Mouse (Mus musculus) C2C12 (cell line): ENCODE data around the gene Hlcs.

ENCODE experiments used
- CTCF ChIP-seq: IDR thresholded peaks from one replicate; pipeline ENCODE4 v1.5.1; 2011; ENCODE audit not compliant: control insufficient read depth, insufficient read depth, insufficient read length
- FOSL1 ChIP-seq: IDR thresholded peaks from one replicate; pipeline ENCODE4 v1.8.0; 2011; ENCODE audit warnings: mild to moderate bottlenecking, low read length; ENCODE audit not compliant: poor library complexity, insufficient read depth, severe bottlenecking
- MAX ChIP-seq: IDR thresholded peaks from one replicate; pipeline ENCODE4 v1.6.1; 2011; ENCODE audit warnings: mild to moderate bottlenecking, control low read depth
- MYOD1 ChIP-seq: IDR thresholded peaks from one replicate; pipeline ENCODE4 v1.6.1; 2011; ENCODE audit warnings: low read depth; ENCODE audit not compliant: control insufficient read depth, insufficient read length
- MYOG ChIP-seq: IDR thresholded peaks from one replicate; pipeline ENCODE4 v1.6.1; 2011; ENCODE audit not compliant: control insufficient read depth, insufficient read length; ENCODE audit errors: extremely low read depth
- USF1 ChIP-seq: IDR thresholded peaks from one replicate; pipeline ENCODE4 v1.6.1; 2011; ENCODE audit warnings: low read depth, mild to moderate bottlenecking, control low read depth, moderate library complexity

- TF ChIP-seq MYOD1 (no peak), USF1 (no peak), CTCF (no peak), MAX (no peak), MYOG (no peak), FOSL1 (no peak)
These were observed 42.5 kb downstream of the Hlcs start for GRCm38 (mm10) chr16:94270826-94271225.
